Mouse (Mus musculus) T-cell, adult 2 months (primary cell): ENCODE results near the gene Tex19.2.

ENCODE experiments used
- DNase-seq: peaks from one replicate; pipeline ENCODE4 v3.0.0; 2022; ENCODE audit warnings: low spot score

Gene Tex19.2

DNA sequence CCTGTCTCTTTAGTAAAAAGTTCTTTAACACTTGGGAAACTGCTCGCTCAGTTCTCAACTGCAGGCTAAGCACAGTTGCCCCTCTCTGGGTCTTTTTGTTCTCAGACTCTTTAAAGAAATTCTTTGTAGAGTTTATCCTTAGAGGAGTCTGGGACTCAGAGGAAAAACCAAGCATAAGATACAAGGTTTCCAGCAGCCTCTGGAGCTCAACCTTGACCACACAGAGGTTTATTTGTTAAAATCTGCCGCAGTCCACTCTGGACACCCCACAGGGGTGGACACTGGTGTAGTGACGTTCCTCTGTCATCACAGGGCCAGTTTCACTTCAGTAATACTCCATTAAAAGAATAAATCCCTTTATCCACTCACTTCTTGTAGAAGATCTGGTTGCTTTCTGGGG lies at the start of gene Tex19.2:
Gene Tex19.2 (minus strand): TSS at position 101 of the 400 bp plus-strand sequence.
- no peak for DNase-seq

DNA sequence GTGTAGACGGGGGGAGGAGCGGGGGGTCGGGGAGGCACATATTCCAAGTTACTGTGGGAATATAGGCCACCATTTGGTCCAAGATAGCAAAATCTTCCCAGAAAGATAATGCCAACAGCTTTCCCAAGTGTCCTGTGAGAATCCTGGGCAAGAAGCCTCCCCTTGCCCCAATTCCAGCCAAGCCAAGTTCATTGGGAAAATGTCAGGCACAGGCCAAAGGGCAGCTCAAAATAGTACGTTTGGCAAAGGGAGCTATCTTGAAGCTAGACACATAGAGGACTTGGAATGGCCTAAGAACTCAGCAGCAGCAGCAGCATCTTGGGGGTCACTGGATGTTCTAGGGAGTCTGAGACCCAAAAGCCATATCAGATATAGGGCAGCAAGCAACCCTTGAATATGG lies 45.3 kb upstream of the Tex19.2 start:
- no peak for DNase-seq

DNA sequence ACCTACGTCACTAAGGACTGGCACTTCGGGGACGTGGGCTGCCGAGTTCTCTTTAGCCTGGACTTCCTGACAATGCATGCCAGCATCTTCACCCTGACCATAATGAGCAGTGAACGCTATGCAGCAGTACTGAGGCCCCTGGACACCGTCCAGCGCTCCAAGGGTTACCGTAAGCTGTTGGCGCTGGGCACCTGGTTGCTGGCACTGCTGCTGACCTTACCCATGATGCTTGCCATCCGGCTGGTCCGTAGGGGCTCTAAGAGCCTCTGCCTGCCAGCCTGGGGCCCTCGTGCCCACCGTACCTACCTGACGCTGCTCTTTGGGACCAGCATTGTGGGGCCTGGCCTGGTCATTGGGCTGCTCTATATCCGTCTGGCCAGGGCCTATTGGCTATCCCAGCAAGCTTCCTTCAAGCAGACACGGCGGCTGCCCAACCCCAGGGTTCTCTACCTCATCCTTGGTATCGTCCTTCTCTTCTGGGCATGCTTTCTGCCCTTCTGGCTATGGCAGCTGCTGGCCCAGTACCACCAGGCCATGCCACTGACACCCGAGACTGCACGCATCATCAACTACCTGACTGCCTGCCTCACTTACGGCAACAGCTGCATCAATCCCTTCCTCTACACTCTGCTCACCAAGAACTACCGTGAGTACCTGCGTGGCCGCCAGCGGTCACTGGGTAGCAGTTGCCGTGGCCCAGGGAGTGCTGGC lies 42.3 kb upstream of the Tex19.2 start:
- DNase-seq: no peak

DNA sequence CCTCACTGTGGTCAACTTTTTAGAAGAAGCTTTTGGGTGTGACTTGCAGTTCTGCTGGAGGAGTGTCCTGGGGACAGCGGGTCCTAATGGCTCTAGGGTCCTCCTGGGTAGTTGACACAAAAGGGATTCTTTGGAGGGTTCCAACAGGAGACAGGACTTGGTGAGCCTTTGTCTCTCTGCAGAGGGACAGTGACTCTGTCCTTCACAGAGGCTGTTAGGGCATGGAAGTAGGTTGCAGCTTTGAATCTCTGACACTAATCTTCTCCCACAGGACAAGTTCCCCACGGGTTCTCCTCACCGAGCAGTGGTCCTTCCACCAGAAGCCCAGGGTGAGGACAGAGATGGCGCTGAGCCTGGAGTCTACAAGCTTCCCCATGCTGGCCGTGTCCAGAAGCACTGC lies 41.5 kb upstream of the Tex19.2 start, which contains the start of gene Uts2r:
Gene Uts2r (plus strand): TSS at position 301 of the 400 bp plus-strand sequence.
- DNase-seq: no peak

DNA sequence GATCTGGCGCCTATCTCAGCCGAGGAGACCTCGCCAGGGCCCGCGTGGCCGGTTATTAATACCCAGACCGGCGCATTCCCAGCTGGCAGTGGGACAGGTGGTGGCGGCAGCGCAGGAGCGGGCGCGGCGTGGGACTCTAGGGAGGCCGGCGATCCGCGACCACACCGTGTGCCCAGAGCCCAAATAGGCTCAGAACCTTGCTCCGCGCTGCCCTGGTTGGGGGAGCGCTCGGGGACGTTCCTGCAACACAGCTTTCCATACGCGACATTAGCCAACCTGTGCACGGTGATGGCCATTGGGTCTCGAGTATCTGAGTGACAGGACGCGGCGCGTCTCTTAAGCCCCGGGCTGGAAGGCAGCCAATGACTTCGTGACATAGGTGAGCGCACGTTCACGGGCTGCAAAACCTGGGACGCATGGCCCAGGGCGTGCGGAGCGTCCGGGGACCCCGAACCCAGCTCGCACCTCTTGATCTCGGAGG lies 38.0 kb upstream of the Tex19.2 start:
- no peak for DNase-seq

DNA sequence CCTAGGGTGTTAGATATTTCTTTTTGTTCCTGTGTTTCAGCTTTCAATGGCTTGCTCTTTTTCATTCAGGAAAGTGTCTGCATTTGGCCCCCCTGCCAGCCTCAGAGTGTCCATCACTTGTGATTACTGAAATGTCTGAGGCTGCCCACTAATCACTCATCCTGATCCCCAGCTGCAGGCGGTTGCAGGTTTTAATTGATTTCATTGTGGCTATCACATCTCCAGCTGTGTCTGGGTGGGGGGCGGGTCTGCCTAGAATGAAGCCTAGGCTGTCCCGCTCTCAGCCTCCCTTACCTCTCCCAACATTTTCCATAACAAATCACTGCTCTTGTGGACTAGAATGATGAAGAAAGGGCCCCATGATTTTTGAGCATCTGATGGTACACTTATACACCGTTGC lies 35.7 kb upstream of the Tex19.2 start:
- no peak for DNase-seq

DNA sequence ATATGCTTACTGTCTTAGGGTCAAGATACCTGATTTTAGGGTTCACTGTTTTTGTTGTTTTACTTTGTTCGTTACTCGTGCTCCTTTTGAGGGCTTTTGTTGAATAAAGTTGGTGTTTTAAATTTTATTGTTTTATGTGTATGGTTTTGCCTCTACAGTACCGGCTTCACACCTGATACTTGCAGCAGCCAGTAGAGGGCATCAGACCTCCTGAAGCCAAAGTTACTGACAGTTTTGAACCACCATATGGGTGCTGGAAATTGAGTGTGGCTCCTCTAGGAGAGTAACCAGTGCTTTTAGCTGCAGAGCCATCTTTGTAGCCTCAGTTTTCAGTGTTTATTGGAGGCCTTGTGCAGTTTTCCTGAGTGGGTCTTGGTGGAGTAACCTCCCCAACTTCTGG lies 29.7 kb upstream of the Tex19.2 start:
- no peak for DNase-seq

DNA sequence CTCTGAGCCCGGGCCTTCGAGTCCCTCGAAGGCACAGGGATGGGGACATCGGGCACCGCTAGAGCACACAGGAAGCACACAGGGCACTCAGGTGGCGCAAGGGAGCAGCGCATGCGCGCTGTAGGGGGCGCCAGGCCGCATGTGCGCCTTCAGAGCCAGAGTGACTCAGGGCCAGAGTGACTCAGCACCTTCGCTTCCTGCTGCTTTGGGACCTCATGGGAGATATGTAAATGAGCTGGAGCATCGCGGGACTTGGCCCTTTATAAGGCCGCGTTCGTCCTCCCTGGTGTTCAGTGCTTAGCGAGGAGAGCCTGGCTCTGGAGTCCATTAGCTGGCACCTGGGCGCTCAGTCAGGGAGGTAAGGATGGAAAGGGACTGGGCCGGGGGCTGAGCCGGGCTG lies 27.4 kb upstream of the Tex19.2 start, which contains the start of gene Tex19.1:
Gene Tex19.1 (plus strand): TSS at position 279 of the 400 bp plus-strand sequence.
- no peak for DNase-seq

DNA sequence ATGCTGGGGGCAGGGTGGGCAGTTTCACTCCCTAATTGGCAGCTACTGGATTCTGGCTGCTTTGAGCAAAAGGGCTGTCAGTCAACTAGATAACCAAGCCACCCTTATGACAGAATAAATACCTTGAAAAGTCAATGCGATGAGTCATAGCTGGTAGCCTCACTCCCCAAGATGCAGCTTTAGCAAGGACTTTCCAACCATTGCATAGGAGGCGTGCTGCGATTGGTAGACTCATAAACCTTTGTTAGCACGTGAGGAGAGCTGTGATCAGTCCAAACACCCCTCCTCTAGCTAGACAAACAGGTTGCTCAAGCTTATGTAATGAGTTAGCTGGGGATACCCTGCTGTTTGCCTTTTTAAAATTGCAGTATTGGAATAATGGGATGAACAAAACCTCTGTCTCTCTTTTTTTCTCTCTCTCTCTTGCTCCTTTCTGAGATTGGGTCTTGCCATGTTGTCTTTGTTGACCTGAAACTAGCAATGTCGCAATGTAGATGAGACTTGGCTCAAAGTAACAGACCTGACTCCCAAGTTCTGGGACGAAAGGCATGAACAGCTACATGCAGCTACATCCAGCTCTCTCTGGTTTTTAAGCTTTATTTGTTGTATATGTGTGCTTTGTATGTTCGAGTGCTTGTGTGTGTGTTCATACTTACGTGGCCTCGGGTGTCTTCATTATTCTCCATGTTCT lies 25.0 kb upstream of the Tex19.2 start:
- DNase-seq: no peak

DNA sequence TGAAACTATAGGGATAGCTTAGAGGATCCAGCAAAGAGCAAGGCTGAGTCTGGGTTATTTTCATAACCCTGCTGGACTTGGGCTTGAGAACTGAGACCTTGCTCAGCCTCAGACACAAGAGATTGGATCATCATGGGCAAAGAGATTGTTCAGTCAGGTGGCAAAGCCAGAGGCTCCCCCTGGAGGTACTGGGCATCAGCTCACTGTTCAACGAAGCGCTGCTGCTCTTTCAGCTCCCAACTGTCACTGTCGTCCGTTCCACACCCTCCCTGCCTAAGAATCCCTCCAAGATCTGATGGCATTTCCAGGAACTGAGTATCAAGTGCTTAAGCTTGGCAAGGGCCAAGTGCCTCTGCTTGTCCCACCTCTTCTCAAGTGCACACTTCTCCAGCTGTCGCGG lies 20.3 kb upstream of the Tex19.2 start:
- DNase-seq: no peak

DNA sequence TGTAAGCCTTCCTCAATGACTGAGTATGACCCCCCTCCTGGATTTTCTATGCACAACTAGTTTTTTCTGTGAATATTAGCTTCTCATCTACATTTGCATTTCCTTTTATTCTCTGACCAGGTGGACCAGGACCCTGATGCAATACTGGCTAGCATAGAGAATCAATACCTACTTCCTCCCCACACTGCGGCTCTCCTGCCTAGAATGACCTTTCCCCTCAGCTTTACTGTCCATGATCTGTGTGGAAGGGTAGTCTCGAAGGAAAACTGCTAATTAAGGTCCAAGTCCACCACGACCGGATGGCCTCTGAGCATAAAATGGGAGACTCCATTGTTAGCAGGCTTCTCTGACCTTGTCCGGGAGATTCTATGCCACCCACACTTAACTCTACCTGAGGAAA lies 19.2 kb upstream of the Tex19.2 start:
- DNase-seq: no peak

DNA sequence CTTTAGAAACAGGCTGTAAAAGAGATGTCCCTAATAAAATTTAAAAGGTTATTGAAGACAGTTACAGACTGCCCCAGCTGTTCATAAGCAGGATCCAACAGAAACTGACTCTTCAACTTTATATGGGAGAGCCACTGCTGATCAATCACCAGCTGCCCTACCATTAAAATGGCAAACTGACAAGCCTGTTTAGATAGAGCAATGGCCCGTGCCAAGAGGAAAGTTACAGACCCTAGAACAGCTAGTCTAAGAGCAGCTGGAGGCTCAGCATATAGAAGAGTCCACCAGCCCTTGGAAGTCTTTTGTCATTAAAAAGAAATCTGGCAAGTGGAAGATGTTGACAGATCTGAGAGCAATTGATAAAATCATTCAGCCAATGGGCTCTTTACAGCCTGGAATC lies 16.1 kb upstream of the Tex19.2 start:
- no peak for DNase-seq

DNA sequence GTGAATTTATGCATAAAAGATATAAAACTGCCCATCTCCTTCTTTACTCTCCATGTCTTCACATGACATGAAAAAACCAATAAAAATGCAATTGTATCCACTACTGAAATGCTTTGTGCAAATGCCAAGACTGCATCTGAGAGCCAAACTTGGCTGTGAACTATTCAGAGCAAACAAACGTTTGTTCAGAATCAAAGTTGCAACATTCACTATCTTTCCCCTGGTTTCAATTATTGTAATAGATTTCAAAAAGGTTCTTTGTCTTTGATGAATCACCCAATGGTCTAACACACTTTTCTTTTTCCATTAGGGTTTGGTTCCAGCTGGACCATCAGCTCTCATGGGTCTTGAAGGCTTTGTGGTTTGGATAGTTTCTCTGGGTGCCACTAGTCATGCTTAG lies 11.1 kb upstream of the Tex19.2 start:
- DNase-seq: no peak

DNA sequence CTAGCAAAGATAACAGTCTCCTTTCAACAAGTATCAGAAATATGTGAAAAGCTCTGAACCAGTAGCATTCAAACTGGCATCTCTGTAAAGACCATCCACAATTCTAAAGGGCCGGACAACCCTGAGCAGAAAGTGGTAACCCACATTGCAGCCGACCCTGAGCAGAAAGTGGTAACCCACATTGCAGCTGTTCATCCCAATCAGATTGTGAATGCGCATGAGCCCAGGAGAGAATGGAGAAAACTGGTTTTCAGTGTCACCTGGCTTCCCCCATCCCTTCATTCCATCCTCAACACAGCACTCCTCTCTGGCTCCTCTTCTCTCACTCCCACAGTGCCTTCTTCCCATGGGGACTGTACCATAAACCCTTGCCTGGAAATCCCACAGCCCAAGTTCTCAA lies 9.0 kb upstream of the Tex19.2 start:
- no peak for DNase-seq

DNA sequence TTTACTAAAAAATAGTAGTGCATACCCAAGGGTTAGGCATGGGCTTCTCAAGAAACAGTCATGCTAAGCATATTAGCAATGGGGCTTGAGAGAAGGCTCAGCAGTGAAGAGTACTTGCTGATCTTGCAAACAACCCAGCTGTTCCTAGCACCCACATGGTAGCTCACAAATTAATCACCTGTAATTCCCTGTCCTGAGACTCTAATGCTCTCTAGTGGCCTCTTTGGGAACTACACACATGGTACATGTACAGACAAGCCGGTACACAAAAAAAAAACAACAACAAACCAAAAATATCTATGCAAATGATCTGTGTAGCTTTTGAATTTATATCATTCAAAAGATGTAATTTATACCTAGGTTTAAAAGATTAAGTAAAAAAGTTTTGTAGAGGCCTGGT lies 7.9 kb upstream of the Tex19.2 start:
- no peak for DNase-seq

DNA sequence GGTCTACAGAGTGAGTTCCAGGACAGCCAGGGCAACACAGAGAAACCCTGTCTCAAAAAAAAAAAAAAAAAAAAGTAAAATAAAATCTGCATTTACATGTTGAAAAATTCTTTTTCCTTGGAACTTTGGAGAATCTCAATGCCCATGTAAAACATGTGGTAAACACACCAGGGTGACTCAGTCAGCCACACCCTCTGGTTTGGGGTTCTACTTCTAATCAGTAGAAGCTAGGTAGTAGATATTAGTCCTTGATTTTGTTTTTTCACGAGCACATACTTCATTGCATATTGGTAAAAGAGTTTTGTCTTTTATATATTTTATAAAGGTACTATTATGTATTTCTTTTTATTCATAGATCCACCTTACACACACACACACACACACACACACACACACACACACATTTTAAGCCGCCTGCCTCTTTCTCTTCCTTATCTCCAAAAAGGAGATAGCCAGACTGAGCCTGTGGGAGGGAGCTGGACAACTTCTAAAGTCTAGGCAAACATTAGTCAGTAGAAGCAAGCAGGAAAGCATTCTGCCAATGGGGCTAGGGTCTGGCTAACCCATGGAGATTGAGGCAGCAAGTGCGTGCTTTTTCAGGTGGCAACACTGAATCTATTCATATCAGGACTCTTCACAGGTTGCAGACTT lies 7.2 kb upstream of the Tex19.2 start:
- no peak for DNase-seq

DNA sequence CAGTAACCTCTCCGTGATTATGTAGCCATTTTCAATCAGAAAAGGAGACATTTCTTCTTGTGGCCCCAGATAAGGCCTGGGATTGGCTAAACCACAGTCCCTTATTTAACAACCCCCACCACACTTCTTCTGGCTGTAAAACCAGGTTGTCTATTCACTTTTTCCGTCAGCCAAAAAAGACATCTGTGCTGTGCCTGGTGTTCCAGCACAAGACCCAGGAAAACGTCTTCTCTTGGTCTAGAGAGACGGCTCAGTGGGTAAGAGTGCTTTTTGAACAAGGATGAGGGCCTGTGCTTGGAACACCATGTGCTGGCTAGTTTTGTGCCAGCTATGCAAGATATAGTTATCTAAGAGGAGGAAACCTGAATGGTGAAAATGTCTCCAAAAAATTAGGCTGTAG lies 5.0 kb upstream of the Tex19.2 start:
- no peak for DNase-seq

DNA sequence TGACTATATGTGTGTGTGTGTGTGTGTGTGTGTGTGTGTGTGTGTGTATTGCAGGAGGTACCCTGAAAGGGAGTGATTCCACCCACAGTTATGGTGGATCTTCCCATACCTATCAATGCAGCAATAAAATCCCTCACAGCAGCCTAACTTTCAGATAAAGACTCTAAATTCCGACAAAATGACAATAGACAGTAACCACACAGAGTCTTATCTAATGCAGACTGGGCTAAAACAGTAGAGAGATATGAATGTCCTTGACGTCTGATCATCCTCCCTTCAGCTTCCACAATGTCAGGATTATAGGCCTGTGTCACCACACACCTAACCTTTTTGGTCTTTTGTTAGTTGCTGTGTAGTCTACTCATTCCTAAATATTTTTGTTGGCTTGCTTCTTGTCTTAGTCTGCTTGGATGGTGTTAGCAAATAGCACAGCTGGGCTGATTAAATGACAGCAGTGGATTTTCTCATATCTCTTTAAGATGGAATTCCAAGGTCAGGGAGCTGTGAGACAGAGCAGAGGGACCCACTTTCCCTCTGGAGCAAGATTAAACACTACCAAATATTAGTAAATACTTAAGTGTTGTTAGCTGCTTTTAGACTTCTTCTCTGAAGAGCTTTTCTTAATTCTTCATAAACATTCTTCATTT lies 3.7 kb upstream of the Tex19.2 start:
- no peak for DNase-seq

DNA sequence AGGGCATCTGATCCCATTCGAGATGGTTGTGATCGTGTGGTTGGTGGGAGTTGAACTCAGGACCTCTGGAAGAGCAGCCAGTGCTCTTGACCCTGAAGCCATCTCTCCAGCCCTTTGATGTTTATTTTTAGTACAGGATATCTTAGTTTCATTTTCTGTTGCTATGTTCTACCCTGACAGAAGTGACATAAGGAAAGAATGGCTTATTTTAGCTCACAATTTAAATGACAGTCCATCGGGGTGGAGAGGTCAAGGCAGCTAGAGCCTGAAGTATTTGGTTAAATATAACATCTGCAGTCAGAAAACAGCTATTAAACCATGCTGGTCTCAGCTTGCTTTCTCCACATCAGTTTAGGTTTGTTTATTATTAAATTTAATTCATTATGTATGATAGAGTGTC lies 2.7 kb upstream of the Tex19.2 start:
- DNase-seq: no peak

DNA sequence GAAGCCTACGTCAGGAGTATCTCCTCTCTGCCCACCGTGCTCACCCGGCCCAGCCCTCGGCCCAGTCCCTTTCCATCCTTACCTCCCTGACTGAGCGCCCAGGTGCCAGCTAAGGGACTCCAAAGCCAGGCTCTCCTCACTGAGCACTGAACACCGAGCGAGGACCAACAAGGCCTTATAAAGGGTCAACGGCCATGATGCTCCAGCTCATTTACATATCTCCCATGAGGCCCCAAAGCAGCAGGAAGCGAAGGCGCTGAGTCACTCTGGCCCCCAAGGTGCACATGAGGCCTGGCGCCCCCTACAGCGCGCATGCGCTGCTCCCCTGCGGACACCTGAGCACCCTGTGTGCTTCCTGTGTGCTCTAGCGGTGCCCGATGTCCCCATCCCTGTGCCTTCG lies 371 bp downstream of the Tex19.2 start:
- DNase-seq: no peak

DNA sequence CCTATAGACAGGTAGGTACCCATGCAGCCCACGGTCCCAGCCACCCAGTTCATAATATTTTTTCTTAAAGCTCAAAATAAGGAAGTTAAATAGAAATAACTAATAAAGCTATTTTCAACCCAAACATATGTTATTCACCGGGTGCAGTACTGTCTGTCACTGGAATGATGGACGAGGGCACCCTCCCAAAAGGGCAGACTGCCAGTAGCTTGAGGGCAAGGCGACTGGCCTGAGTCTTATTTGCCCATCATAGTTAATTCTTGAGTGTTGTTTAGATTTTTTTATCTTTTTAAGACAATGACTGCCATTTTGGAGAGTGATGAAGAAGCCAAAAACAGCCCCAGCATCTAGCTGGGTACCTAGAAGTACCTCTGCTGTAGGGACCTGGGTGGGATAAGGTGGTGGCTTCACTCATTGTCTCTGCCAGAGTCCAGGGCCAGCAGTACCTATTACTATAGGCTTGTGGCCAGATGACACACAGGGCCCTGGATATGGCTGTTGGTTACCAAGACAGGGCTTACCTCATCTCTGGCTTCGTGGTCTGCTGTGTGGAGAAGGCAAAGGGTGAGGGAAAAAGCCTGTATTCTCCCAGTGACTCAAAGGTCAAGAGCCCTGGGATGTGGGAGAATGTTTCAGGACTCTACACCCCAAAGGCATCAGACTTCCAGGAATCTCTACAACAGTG lies 6.2 kb downstream of the Tex19.2 start:
- no peak for DNase-seq

DNA sequence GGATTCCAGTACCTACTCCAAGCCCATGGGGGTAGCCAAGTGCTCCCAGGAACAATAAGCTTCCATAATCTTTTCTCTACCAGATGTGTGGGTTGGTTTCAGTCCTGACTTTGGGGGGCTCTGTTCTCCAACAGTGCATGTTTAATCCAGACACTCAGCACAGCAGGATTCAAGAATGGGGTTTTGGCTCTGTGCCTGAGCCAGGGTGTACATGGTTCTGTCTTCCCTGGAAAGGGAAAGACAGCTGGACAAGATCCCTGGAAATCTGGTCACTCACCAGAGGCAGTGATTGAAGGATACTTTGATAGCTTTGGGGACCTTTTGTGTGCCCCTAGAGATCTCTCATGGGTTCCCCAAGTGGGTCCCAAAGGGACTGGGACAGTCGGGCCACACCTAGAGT lies 6.9 kb downstream of the Tex19.2 start:
- DNase-seq: no peak
